Comparison of ENCODE assay signal across 9 mouse cellular contexts in genomic region chr1:184864381-184864801, GRCm38 (mm10). TPM values are rescaled to one million over a fixed set of nuclear protein-coding genes. Genes with fewer than 3 reads are reported as not detected.
A peak's percentile ranks its signal among the peaks of the same experiment; 100 is the strongest.
DNase-seq lines count a peak whose midpoint lies in the region; ATAC-seq and TF ChIP-seq lines count a peak whose summit lies in the region.
"Had no signal": no experiment of that assay in that cellular context is flagged by ENCODE, and none has a peak within 500 bp of the region (broad histone marks: within the 10 kb centered on the region; RNA-seq: fewer than 3 reads in every experiment).

No protein-coding gene starts in this region.

- H3K4me2 ChIP-seq in liver, embryonic 14.5 days (ENCODE audit: low read depth) = no peak overlapping the region
- no peak overlapping the region for H3K4me2 ChIP-seq in heart, embryonic 12.5 days
- no peak overlapping the region for H3K4me2 ChIP-seq in kidney, postnatal 0 days (ENCODE audit: low read length)
- H3K4me2 ChIP-seq: limb, embryonic 12.5 days had no signal

- no peak for TF ChIP-seq CTCF in liver, embryonic 14.5 days (IDR thresholded peaks at IDR 0.05; ENCODE audit: low read depth)
- TF ChIP-seq CTCF in kidney, postnatal 0 days (IDR thresholded peaks at IDR 0.05; ENCODE audit: low read depth) = no peak

- no peaks in the 10 kb centered on the region for H3K9me3 ChIP-seq in liver, embryonic 14.5 days (ENCODE audit: control insufficient read depth, low read length)
- no peaks in the 10 kb centered on the region for H3K9me3 ChIP-seq in heart, embryonic 12.5 days (replicated peaks)
- H3K9me3 ChIP-seq in kidney, postnatal 0 days (replicated peaks; ENCODE audit: low read length) = no peaks in the 10 kb centered on the region
- H3K9me3 ChIP-seq: limb, embryonic 12.5 days had no signal

- peaks cover 0 to 7% of the 10 kb centered on the region in 2 experiments; a peak in 1 of 4 replicates for H3K4me1 ChIP-seq in liver, embryonic 14.5 days (replicated peaks; ENCODE audit: control insufficient read depth in 2 of 2, insufficient read depth in 2 of 2, low read length in 1 of 2)
- H3K4me1 ChIP-seq in heart, embryonic 12.5 days (replicated peaks) = 0 out of 2 replicates have a peak, but pooled peaks cover 3% of the 10 kb centered on the region
- H3K4me1 ChIP-seq in kidney, postnatal 0 days (replicated peaks; ENCODE audit: insufficient read depth, low read length) = 0 out of 2 replicates have a peak, but pooled peaks cover 4% of the 10 kb centered on the region

- DNase-seq in liver, embryonic 14.5 days (ENCODE audit: low read depth in 3 of 3, low spot score in 3 of 3) = no peak
- no peak for DNase-seq in liver
- DNase-seq in kidney, postnatal 0 days (ENCODE audit: low spot score) = no peak
- peak; percentile 34 for DNase-seq in skeletal muscle tissue, adult 2 months (ENCODE audit: low read depth, low spot score)
- no peak for DNase-seq in gastrocnemius, adult 18-20 months (ENCODE audit: low spot score)
- DNase-seq in left cerebral cortex, adult 8-10 months (ENCODE audit: low spot score in 2 of 2) = no peak

- H3K27me3 ChIP-seq in liver, embryonic 14.5 days (ENCODE audit: control insufficient read depth, insufficient read depth, low read length) = no peaks in the 10 kb centered on the region
- no peaks in the 10 kb centered on the region for H3K27me3 ChIP-seq in heart, embryonic 12.5 days (replicated peaks)
- H3K27me3 ChIP-seq in kidney, postnatal 0 days (ENCODE audit: insufficient read depth, low read length) = no peaks in the 10 kb centered on the region

- no peak overlapping the region for H3K4me3 ChIP-seq in liver, embryonic 14.5 days (ENCODE audit: insufficient read depth in 1 of 2, low read depth in 2 of 2, low read length in 2 of 2)
- no peak overlapping the region for H3K4me3 ChIP-seq in heart, embryonic 12.5 days
- H3K4me3 ChIP-seq in kidney, postnatal 0 days (replicated peaks; ENCODE audit: low read depth, low read length) = no peak overlapping the region
- H3K4me3 ChIP-seq: limb, embryonic 12.5 days had no signal

- 25% methylated on average over 7 of the region's 7 CpGs for WGBS in liver, embryonic 14.5 days (ENCODE audit: insufficient replicate concordance)
- WGBS in heart, embryonic 12.5 days = 29% methylated on average over 7 of the region's 7 CpGs
- 27% methylated on average over 7 of the region's 7 CpGs for WGBS in kidney, postnatal 0 days

- no peaks in the 10 kb centered on the region for H3K36me3 ChIP-seq in liver, embryonic 14.5 days (replicated peaks; ENCODE audit: control insufficient read depth, insufficient read depth, low read depth)
- H3K36me3 ChIP-seq in heart, embryonic 12.5 days = no peaks in the 10 kb centered on the region
- no peaks in the 10 kb centered on the region for H3K36me3 ChIP-seq in kidney, postnatal 0 days (ENCODE audit: insufficient read depth, low read length)
- H3K36me3 ChIP-seq: limb, embryonic 12.5 days had no signal

- TF ChIP-seq EP300 in liver, embryonic 14.5 days (IDR thresholded peaks at IDR 0.05; ENCODE audit: low read depth) = no peak

- peak; percentile 5; the same call in 1 of the 2 replicates for ATAC-seq in liver, embryonic 14.5 days (ENCODE audit: insufficient read depth)
- peak; percentile 42 for ATAC-seq in heart, embryonic 12.5 days (ENCODE audit: insufficient number of reproducible peaks, low FRiP score)
- ATAC-seq in kidney, postnatal 0 days (replicated peaks; ENCODE audit: low FRiP score, low read depth) = no peak
- no peak for ATAC-seq in CD4-positive, CD25-positive, alpha-beta regulatory T cell, adult 4 months

- H3K9ac ChIP-seq in liver, embryonic 14.5 days (replicated peaks) = no peak overlapping the region
- H3K9ac ChIP-seq in heart, embryonic 12.5 days = no peak overlapping the region
- H3K9ac ChIP-seq in kidney, postnatal 0 days (ENCODE audit: low read depth, low read length) = no peak overlapping the region
- H3K9ac ChIP-seq: limb, embryonic 12.5 days had no signal

- H3K27ac ChIP-seq in liver, embryonic 14.5 days = no peak overlapping the region
- H3K27ac ChIP-seq in heart, embryonic 12.5 days (ENCODE audit: poor library complexity, severe bottlenecking) = peak overlapping the region; percentile 45; the same call in 1 of the 2 replicates
- H3K27ac ChIP-seq in kidney, postnatal 0 days = peak overlapping the region; percentile 60

RNA-seq across cellular contexts. Expression of gene Marc2, which starts 18.1 kb away (rescaled TPM):
- polyA plus RNA-seq in liver, embryonic 14.5 days (2012; rRNA removed) = 53.3 and 58.6 TPM in 2 replicates
- 227 TPM in 2 replicates for polyA plus RNA-seq in liver, embryonic 14.5 days (2014; fragmentation: Nextera tagmentation; extraction: Ambion mirVana)
- 92.5 and 95.8 TPM in 2 replicates for polyA plus RNA-seq in heart, embryonic 12.5 days (2016; fragmentation: Nextera tagmentation; extraction: Ambion mirVana)
- polyA plus RNA-seq in kidney, postnatal 0 days (2015; fragmentation: Nextera tagmentation; extraction: Ambion mirVana) = 318 and 327 TPM in 2 replicates
- 10 to 100 TPM; 10.7 to 32.3 TPM for polyA plus RNA-seq in CD4-positive, CD25-positive, alpha-beta regulatory T cell, adult 4 months (2017; shearing (Covaris generic))
- total RNA-seq in gastrocnemius, adult 18-20 months (2021) = 100 to 1,000 TPM; 116 to 125 TPM
- total RNA-seq in left cerebral cortex, adult 8-10 months (2022) = 100 to 1,000 TPM; 154 to 172 (median 165) TPM

RNA-seq across cellular contexts. Expression of gene C130074G19Rik, which starts 18.6 kb away (rescaled TPM):
- 5.4 and 7.4 TPM in 2 replicates for polyA plus RNA-seq in liver, embryonic 14.5 days (2012; rRNA removed)
- 1.1 and 1.3 TPM in 2 replicates for polyA plus RNA-seq in liver, embryonic 14.5 days (2014; fragmentation: Nextera tagmentation; extraction: Ambion mirVana)
- 0.51 and 0.60 TPM in 2 replicates for polyA plus RNA-seq in heart, embryonic 12.5 days (2016; fragmentation: Nextera tagmentation; extraction: Ambion mirVana)
- polyA plus RNA-seq in kidney, postnatal 0 days (2015; fragmentation: Nextera tagmentation; extraction: Ambion mirVana) = 7.4 and 7.6 TPM in 2 replicates
- not detected for polyA plus RNA-seq in CD4-positive, CD25-positive, alpha-beta regulatory T cell, adult 4 months (2017; shearing (Covaris generic))
- 1 to 10 TPM; 6.6 to 8.7 TPM for total RNA-seq in gastrocnemius, adult 18-20 months (2021)
- 10 to 100 TPM; 45.6 to 56.4 (median 48.8) TPM for total RNA-seq in left cerebral cortex, adult 8-10 months (2022)

RNA-seq across cellular contexts. Expression of gene Marc1, which starts 53.3 kb away (rescaled TPM):
- 10.2 and 10.3 TPM in 2 replicates for polyA plus RNA-seq in liver, embryonic 14.5 days (2012; rRNA removed)
- polyA plus RNA-seq in liver, embryonic 14.5 days (2014; fragmentation: Nextera tagmentation; extraction: Ambion mirVana) = 22.6 and 28.6 TPM in 2 replicates
- polyA plus RNA-seq in heart, embryonic 12.5 days (2016; fragmentation: Nextera tagmentation; extraction: Ambion mirVana) = 0.14 and 0.24 TPM in 2 replicates
- 0.23 and 0.29 TPM in 2 replicates for polyA plus RNA-seq in kidney, postnatal 0 days (2015; fragmentation: Nextera tagmentation; extraction: Ambion mirVana)
- under 1 TPM in 1 of 2 experiments, not detected in 1; 0.44 TPM for polyA plus RNA-seq in CD4-positive, CD25-positive, alpha-beta regulatory T cell, adult 4 months (2017; shearing (Covaris generic))
- under 1 TPM; 0.18 to 0.24 TPM for total RNA-seq in gastrocnemius, adult 18-20 months (2021)
- total RNA-seq in left cerebral cortex, adult 8-10 months (2022) = under 1 TPM in 1 of 4 experiments, not detected in 3; 0.28 TPM
- polyA plus RNA-seq: limb, embryonic 12.5 days had no signal

Comparison
In these comparisons a context has a peak if more than half of its experiments do, and no peak if none do; other contexts are left out.
1. ATAC-seq: peak in liver, embryonic 14.5 days (single experiment) and heart, embryonic 12.5 days (single experiment); none in kidney, postnatal 0 days (single experiment) and CD4-positive, CD25-positive, alpha-beta regulatory T cell, adult 4 months (single experiment).